Mouse (Mus musculus): ENCODE results near the gene Lrrc58. TPM values are rescaled to one million over a fixed set of nuclear protein-coding genes. Genes with fewer than 3 reads are reported as not detected.

The Lrrc58 gene
- total and polyA plus RNA-seq, 2 experiments: 9.9 to 29.2 TPM

- Histone ChIP-seq H3K9ac (ENCODE audit: low read depth, low read length) (no peak overlapping the region), H3K27me3 (ENCODE audit: control insufficient read depth, insufficient read depth, low read length) (peaks cover 12% of the 10 kb centered on the region), H3K4me1 (ENCODE audit: control insufficient read depth, insufficient read depth, low read length) (peaks cover 2% of the 10 kb centered on the region; the same call in 1 of the 2 replicates), H3K79me2 (ENCODE audit: control insufficient read depth, insufficient read depth, low read length) (no peaks in the 10 kb centered on the region), H3K27ac (replicated peaks; ENCODE audit: insufficient read depth, low read depth, low read length) (no peak overlapping the region), H3K36me3 (ENCODE audit: control insufficient read depth, insufficient read depth, low read length) (no peaks in the 10 kb centered on the region), H3K4me3 (ENCODE audit: insufficient read depth, low read depth, low read length) (no peak overlapping the region)
- no peak for DNase-seq (ENCODE audit: extremely low read depth, low read depth, low spot score)
- 47% methylated on average over 7 of the region's 7 CpGs for WGBS
- TF ChIP-seq POLR2A (IDR thresholded peaks at IDR 0.05; ENCODE audit: extremely low read depth, insufficient read depth, low read length): no peak
- no peak for TF ChIP-seq CTCF (IDR thresholded peaks at IDR 0.05; ENCODE audit: low read depth, low read length)
Measured at GRCm38 (mm10) chr16:37916818-37917201, 48.6 kb downstream of the Lrrc58 start.

- Histone ChIP-seq H3K79me2 (ENCODE audit: control insufficient read depth, insufficient read depth, low read length) (no peaks in the 10 kb centered on the region), H3K27ac (replicated peaks; ENCODE audit: insufficient read depth, low read depth, low read length) (no peak overlapping the region), H3K4me1 (ENCODE audit: control insufficient read depth, insufficient read depth, low read length) (peaks cover 2% of the 10 kb centered on the region; the same call in 1 of the 2 replicates), H3K27me3 (ENCODE audit: control insufficient read depth, insufficient read depth, low read length) (peaks cover 12% of the 10 kb centered on the region), H3K4me3 (ENCODE audit: insufficient read depth, low read depth, low read length) (no peak overlapping the region), H3K9ac (ENCODE audit: low read depth, low read length) (no peak overlapping the region), H3K36me3 (ENCODE audit: control insufficient read depth, insufficient read depth, low read length) (no peaks in the 10 kb centered on the region)
- no peak for DNase-seq (ENCODE audit: extremely low read depth, low read depth, low spot score)
- TF ChIP-seq CTCF (IDR thresholded peaks at IDR 0.05; ENCODE audit: low read depth, low read length): no peak
- no peak for TF ChIP-seq POLR2A (IDR thresholded peaks at IDR 0.05; ENCODE audit: extremely low read depth, insufficient read depth, low read length)
- 92% methylated on average over 6 of the region's 6 CpGs for WGBS
Measured at GRCm38 (mm10) chr16:37919000-37919399, 50.8 kb downstream of the Lrrc58 start.

- Histone ChIP-seq H3K27me3 (ENCODE audit: control insufficient read depth, insufficient read depth, low read length) (peaks cover 9% of the 10 kb centered on the region; the same call in 1 of the 2 replicates), H3K9ac (ENCODE audit: low read depth, low read length) (no peak overlapping the region), H3K4me3 (ENCODE audit: insufficient read depth, low read depth, low read length) (no peak overlapping the region), H3K27ac (replicated peaks; ENCODE audit: insufficient read depth, low read depth, low read length) (no peak overlapping the region), H3K36me3 (ENCODE audit: control insufficient read depth, insufficient read depth, low read length) (no peaks in the 10 kb centered on the region), H3K4me1 (ENCODE audit: control insufficient read depth, insufficient read depth, low read length) (peaks cover 2% of the 10 kb centered on the region; the same call in 1 of the 2 replicates), H3K79me2 (ENCODE audit: control insufficient read depth, insufficient read depth, low read length) (no peaks in the 10 kb centered on the region)
- no peak for DNase-seq (ENCODE audit: extremely low read depth, low read depth, low spot score)
- no peak for TF ChIP-seq POLR2A (IDR thresholded peaks at IDR 0.05; ENCODE audit: extremely low read depth, insufficient read depth, low read length)
- TF ChIP-seq CTCF (IDR thresholded peaks at IDR 0.05; ENCODE audit: low read depth, low read length): no peak
- 82% methylated on average over 8 of the region's 8 CpGs for WGBS
Measured at GRCm38 (mm10) chr16:37920842-37921409, 52.7 kb downstream of the Lrrc58 start.

- no peaks in the 10 kb centered on the region for H3K4me1 ChIP-seq (ENCODE audit: control insufficient read depth, insufficient read depth, low read length)
- DNase-seq (ENCODE audit: extremely low read depth, low read depth, low spot score): no peak
- H3K27ac ChIP-seq (replicated peaks; ENCODE audit: insufficient read depth, low read depth, low read length): no peak overlapping the region
- no peaks in the 10 kb centered on the region for H3K27me3 ChIP-seq (ENCODE audit: control insufficient read depth, insufficient read depth, low read length)
- H3K9ac ChIP-seq (ENCODE audit: low read depth, low read length): no peak overlapping the region
- no peaks in the 10 kb centered on the region for H3K36me3 ChIP-seq (ENCODE audit: control insufficient read depth, insufficient read depth, low read length)
- WGBS: 52% methylated on average over 7 of the region's 7 CpGs
- no peaks in the 10 kb centered on the region for H3K79me2 ChIP-seq (ENCODE audit: control insufficient read depth, insufficient read depth, low read length)
- TF ChIP-seq POLR2A (IDR thresholded peaks at IDR 0.05; ENCODE audit: extremely low read depth, insufficient read depth, low read length) (no peak), CTCF (IDR thresholded peaks at IDR 0.05; ENCODE audit: low read depth, low read length) (no peak)
- H3K4me3 ChIP-seq (ENCODE audit: insufficient read depth, low read depth, low read length): no peak overlapping the region
Measured at GRCm38 (mm10) chr16:37926087-37926486, 57.9 kb downstream of the Lrrc58 start.

GRCm38 (mm10) chr16:37927117-37927516, 58.9 kb downstream of the Lrrc58 start:
- WGBS: 73% methylated on average over 4 of the region's 4 CpGs
- Histone ChIP-seq H3K9ac (ENCODE audit: low read depth, low read length) (no peak overlapping the region), H3K79me2 (ENCODE audit: control insufficient read depth, insufficient read depth, low read length) (no peaks in the 10 kb centered on the region), H3K27me3 (ENCODE audit: control insufficient read depth, insufficient read depth, low read length) (no peaks in the 10 kb centered on the region), H3K27ac (replicated peaks; ENCODE audit: insufficient read depth, low read depth, low read length) (no peak overlapping the region), H3K4me3 (ENCODE audit: insufficient read depth, low read depth, low read length) (no peak overlapping the region), H3K4me1 (ENCODE audit: control insufficient read depth, insufficient read depth, low read length) (no peaks in the 10 kb centered on the region), H3K36me3 (ENCODE audit: control insufficient read depth, insufficient read depth, low read length) (no peaks in the 10 kb centered on the region)
- no peak for DNase-seq (ENCODE audit: extremely low read depth, low read depth, low spot score)
- no peak for TF ChIP-seq CTCF (IDR thresholded peaks at IDR 0.05; ENCODE audit: low read depth, low read length)

- Histone ChIP-seq H3K27me3 (ENCODE audit: control insufficient read depth, insufficient read depth, low read length) (no peaks in the 10 kb centered on the region), H3K9ac (ENCODE audit: low read depth, low read length) (no peak overlapping the region), H3K36me3 (ENCODE audit: control insufficient read depth, insufficient read depth, low read length) (no peaks in the 10 kb centered on the region), H3K4me3 (ENCODE audit: insufficient read depth, low read depth, low read length) (no peak overlapping the region), H3K4me1 (ENCODE audit: control insufficient read depth, insufficient read depth, low read length) (no peaks in the 10 kb centered on the region), H3K79me2 (ENCODE audit: control insufficient read depth, insufficient read depth, low read length) (no peaks in the 10 kb centered on the region), H3K27ac (replicated peaks; ENCODE audit: insufficient read depth, low read depth, low read length) (no peak overlapping the region)
- 84% methylated on average over 2 of the region's 2 CpGs for WGBS
- TF ChIP-seq CTCF (IDR thresholded peaks at IDR 0.05; ENCODE audit: low read depth, low read length): no peak
- no peak for TF ChIP-seq POLR2A (IDR thresholded peaks at IDR 0.05; ENCODE audit: extremely low read depth, insufficient read depth, low read length)
- no peak for DNase-seq (ENCODE audit: extremely low read depth, low read depth, low spot score)
Measured at GRCm38 (mm10) chr16:37929006-37929405, 60.8 kb downstream of the Lrrc58 start.
